ENCODE assay signal across 41 mouse cellular contexts in genomic region chr6:142058281-142058680, GRCm38 (mm10). TPM values are rescaled to one million over a fixed set of nuclear protein-coding genes. Genes with fewer than 3 reads are reported as not detected.
"Had no signal": no experiment of that assay in that cellular context is flagged by ENCODE, and none has a peak within 500 bp of the region (broad histone marks: within the 10 kb centered on the region; RNA-seq: fewer than 3 reads in every experiment).

No protein-coding gene starts in this region.

RNA-seq across cellular contexts. Expression of gene Gm6614, which starts 47.1 kb away (rescaled TPM):
- total RNA-seq: heart, postnatal 10 days; heart, postnatal 14 days; heart, postnatal 25 days; heart, postnatal 36 days; heart, postnatal 4 days; hematopoietic stem cell, adult 5-6 weeks; layer of hippocampus, adult 18-20 months; layer of hippocampus, adult 2 months; layer of hippocampus, postnatal 10 days; layer of hippocampus, postnatal 14 days; layer of hippocampus, postnatal 25 days; layer of hippocampus, postnatal 36 days; left cerebral cortex, adult 18-20 months; left cerebral cortex, adult 2 months; left cerebral cortex, adult 8-10 months had no signal
- polyA plus RNA-seq: heart, embryonic 10.5 days; heart, embryonic 11.5 days; heart, embryonic 12.5 days; heart, embryonic 13.5 days; heart, embryonic 14.5 days; heart, embryonic 15.5 days; heart, embryonic 16.5 days; heart, postnatal 0 days; hindbrain, embryonic 10.5 days; hindbrain, embryonic 11.5 days; hindbrain, embryonic 12.5 days; hindbrain, embryonic 13.5 days; hindbrain, embryonic 14.5 days; hindbrain, embryonic 15.5 days; hindbrain, embryonic 16.5 days; hindbrain, postnatal 0 days; inflammation-experienced regulatory T-cells, adult 6 months; intestine, embryonic 14.5 days; intestine, embryonic 15.5 days; intestine, embryonic 16.5 days; intestine, postnatal 0 days; kidney, embryonic 14.5 days; kidney, embryonic 15.5 days; kidney, embryonic 16.5 days; kidney, postnatal 0 days; large intestine, adult 2 months had no signal
